Mouse (Mus musculus): Measurements from ENCODE around the gene E2f6. TPM values are rescaled to one million over a fixed set of nuclear protein-coding genes. Genes with fewer than 3 reads are reported as not detected.

E2f6 gene
- polyA plus RNA-seq, 1 experiment from 2014 or later: 15.8 TPM

DNA sequence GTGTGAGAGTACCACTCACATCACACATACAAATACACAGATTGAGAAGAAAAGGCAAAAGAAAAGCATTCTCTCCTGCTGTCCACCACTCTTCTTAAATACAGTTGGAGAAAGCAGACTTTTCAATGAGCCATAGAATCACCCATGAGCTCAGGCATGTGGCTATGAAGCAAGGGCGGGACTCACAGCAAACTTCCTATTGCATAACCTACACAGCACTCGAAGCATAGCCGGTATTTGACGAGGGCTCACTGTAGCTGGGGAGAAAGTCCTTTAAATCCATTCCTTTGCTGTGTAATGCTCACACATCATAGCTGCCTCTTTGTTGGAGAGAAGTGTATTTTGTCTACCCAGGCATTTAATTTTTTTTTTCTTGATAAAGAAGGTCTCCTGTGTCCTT, 64.5 kb downstream of the E2f6 start:
- H3K27me3 ChIP-seq: no peaks in the 10 kb centered on the region
- H3K27ac ChIP-seq (replicated peaks): no peak overlapping the region; the same call in 1 of the 2 replicates
- no peak overlapping the region for H3K9ac ChIP-seq
- peak; percentile 26; the same call in 1 of the 2 replicates for ATAC-seq (ENCODE audit: insufficient read depth)
- no peaks in the 10 kb centered on the region for H3K9me3 ChIP-seq (replicated peaks)
- H3K4me1 ChIP-seq (replicated peaks): peaks cover 46% of the 10 kb centered on the region
- no peaks in the 10 kb centered on the region for H3K36me3 ChIP-seq (replicated peaks)
- WGBS (ENCODE audit: insufficient replicate concordance): 6% methylated on average over 4 of the region's 4 CpGs
- peak overlapping the region; percentile 16; the same call in 1 of the 2 replicates for H3K4me2 ChIP-seq
- no peak overlapping the region for H3K4me3 ChIP-seq (replicated peaks)

DNA sequence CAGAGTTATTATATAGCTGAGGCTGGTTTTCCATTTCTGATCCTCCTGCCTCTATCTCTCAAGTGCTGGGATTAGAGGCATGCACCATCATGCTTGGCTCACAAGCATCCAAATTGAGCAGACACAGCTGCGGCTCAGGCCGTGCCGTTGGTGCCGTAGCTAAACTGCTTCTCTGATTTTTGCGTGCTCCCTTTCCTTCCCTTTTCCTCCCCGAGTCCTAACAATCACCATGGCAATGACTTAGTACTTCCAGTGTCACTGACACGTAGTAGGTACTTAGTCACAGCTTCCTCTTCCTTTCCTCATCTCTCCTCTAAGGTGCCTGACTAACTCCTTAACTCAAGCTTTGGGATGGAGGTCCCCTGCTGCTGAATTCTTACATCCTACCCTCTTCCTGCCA, 64.9 kb downstream of the E2f6 start:
- ATAC-seq (ENCODE audit: insufficient read depth): no peak
- H3K4me2 ChIP-seq: peak overlapping the region; percentile 16; the same call in 1 of the 2 replicates
- no peaks in the 10 kb centered on the region for H3K9me3 ChIP-seq (replicated peaks)
- no peaks in the 10 kb centered on the region for H3K27me3 ChIP-seq
- WGBS (ENCODE audit: insufficient replicate concordance): 19% methylated on average over 7 of the region's 7 CpGs
- peaks cover 42% of the 10 kb centered on the region for H3K4me1 ChIP-seq (replicated peaks)
- no peak overlapping the region for H3K9ac ChIP-seq
- H3K4me3 ChIP-seq (replicated peaks): no peak overlapping the region
- H3K27ac ChIP-seq (replicated peaks): no peak overlapping the region; the same call in 1 of the 2 replicates
- H3K36me3 ChIP-seq (replicated peaks): no peaks in the 10 kb centered on the region

DNA sequence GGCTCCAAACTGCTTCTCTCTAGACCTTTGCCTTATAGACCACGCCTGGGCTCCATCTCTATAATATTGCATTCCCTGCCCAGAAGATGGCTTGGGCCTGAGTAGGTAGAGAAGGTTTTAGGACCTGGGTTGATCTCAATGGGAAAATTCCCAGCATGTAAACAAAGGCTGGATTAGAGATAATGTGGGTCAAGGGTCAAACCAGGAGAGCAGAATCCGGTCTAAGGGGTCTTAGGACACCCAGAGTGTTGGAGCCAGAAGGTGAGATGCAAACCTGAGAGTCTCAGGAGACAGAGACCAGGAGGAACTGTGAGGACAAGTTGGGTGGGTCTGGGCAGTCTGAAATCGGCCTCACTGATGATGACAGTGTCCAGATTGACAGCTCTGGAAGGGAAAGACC, 65.9 kb downstream of the E2f6 start:
- Histone ChIP-seq H3K9ac (no peak overlapping the region), H3K4me2 (no peak overlapping the region), H3K4me3 (replicated peaks) (no peak overlapping the region), H3K4me1 (replicated peaks) (peaks cover 41% of the 10 kb centered on the region), H3K9me3 (replicated peaks) (no peaks in the 10 kb centered on the region), H3K27me3 (no peaks in the 10 kb centered on the region), H3K27ac (replicated peaks) (0 out of 2 replicates have a peak overlapping the region, but pooled peaks have one; percentile 38), H3K36me3 (replicated peaks) (no peaks in the 10 kb centered on the region)
- WGBS (ENCODE audit: insufficient replicate concordance): 30% methylated on average over 3 of the region's 3 CpGs
- no peak for ATAC-seq (ENCODE audit: insufficient read depth)

DNA sequence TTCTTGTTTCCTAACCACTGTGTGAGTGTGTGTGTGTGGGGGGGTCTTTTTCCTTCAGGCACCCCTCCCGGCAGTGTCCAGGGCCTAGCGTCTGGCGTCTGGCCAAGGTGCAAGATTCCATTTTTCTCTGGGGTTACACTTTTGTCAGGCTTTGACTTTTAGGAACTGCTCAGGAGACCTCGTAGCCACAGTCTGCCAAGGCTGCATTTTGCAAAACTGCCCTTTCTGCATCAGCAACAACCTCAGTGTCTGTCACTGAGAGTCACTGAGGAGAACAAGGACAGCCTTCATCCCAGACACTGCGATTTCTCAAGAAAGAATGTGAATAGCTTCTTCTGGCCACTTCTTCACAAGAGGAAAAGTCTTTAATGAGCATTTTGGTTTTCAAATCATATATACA, 66.4 kb downstream of the E2f6 start:
- ATAC-seq (ENCODE audit: insufficient read depth): no peak
- Histone ChIP-seq H3K4me2 (no peak overlapping the region), H3K36me3 (replicated peaks) (no peaks in the 10 kb centered on the region), H3K9ac (no peak overlapping the region), H3K4me1 (replicated peaks) (peaks cover 41% of the 10 kb centered on the region), H3K4me3 (replicated peaks) (no peak overlapping the region), H3K9me3 (replicated peaks) (no peaks in the 10 kb centered on the region), H3K27ac (replicated peaks) (0 out of 2 replicates have a peak overlapping the region, but pooled peaks have one; percentile 38), H3K27me3 (no peaks in the 10 kb centered on the region)
- WGBS (ENCODE audit: insufficient replicate concordance): 48% methylated on average over 5 of the region's 5 CpGs

DNA sequence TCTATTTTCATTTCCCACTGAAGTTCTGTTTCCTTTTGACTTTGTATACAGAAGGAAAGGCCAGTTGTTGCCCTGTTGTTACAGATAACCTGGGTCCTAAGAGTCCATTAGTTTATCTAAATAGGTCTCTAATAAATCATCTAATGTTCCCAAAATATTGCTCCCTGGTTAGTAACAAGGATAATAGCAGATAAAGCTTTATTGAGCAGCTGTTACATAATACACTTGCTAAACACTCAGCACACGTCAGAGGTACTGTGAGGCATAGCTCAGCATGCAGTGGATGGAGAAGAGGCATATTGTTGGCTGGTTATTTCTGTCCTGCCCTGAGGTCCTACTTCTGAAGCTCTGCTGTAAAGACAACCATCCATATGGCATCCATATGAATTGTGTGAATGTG, 66.9 kb downstream of the E2f6 start:
- no peak for ATAC-seq (ENCODE audit: insufficient read depth)
- Histone ChIP-seq H3K4me2 (no peak overlapping the region), H3K4me3 (replicated peaks) (no peak overlapping the region), H3K9me3 (replicated peaks) (no peaks in the 10 kb centered on the region), H3K9ac (no peak overlapping the region), H3K4me1 (replicated peaks) (peaks cover 41% of the 10 kb centered on the region), H3K36me3 (replicated peaks) (no peaks in the 10 kb centered on the region), H3K27ac (replicated peaks) (no peak overlapping the region), H3K27me3 (no peaks in the 10 kb centered on the region)
- WGBS (ENCODE audit: insufficient replicate concordance): 22% methylated on average over 1 of the region's 1 CpGs

DNA sequence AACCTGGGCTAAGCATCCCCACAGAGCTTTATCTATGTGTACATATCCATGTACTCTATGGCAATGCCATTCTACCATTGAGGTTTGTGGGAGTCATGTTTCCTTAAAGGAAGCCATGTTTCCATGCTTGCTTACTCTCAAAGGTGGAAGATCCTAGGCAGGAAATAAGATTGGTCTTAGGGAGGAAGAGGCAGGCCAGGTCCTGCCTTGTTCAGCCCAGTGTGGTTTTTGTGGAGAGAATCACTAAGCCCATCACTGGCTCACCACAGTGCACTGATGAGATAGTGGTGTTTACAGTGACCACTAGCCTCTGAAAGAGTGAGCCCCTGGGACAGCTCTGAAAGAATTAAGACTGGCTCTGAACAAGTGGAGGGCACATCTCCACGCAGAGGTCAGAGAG, 68.6 kb downstream of the E2f6 start:
- no peaks in the 10 kb centered on the region for H3K9me3 ChIP-seq (replicated peaks)
- no peak overlapping the region for H3K4me2 ChIP-seq
- H3K4me1 ChIP-seq (replicated peaks): peaks cover 33% of the 10 kb centered on the region
- 48% methylated on average over 1 of the region's 1 CpGs for WGBS (ENCODE audit: insufficient replicate concordance)
- no peaks in the 10 kb centered on the region for H3K27me3 ChIP-seq
- H3K36me3 ChIP-seq (replicated peaks): no peaks in the 10 kb centered on the region
- H3K27ac ChIP-seq (replicated peaks): no peak overlapping the region
- no peak for ATAC-seq (ENCODE audit: insufficient read depth)
- no peak overlapping the region for H3K4me3 ChIP-seq (replicated peaks)
- no peak overlapping the region for H3K9ac ChIP-seq

DNA sequence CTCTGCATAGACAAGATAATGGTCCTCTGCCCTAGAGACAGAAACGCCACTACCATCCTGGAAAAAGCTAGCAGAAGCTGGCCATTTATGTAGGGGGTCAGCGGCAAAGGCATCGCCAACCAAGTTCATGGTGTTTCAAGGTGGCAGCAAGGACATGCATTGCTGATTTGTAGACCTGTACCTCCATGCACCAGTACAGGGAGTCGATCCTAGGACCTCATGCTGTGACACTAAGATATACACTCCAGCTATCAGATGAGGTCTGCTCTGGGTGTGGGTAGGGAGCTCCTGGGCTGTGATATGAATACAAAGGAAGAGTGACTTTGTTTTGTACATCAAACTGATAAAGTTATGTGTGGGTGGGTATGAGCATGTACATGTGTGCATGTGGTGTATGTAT, 69.3 kb downstream of the E2f6 start:
- H3K9ac ChIP-seq: no peak overlapping the region
- H3K27me3 ChIP-seq: no peaks in the 10 kb centered on the region
- no peaks in the 10 kb centered on the region for H3K9me3 ChIP-seq (replicated peaks)
- no peak for ATAC-seq (ENCODE audit: insufficient read depth)
- H3K27ac ChIP-seq (replicated peaks): no peak overlapping the region
- H3K4me2 ChIP-seq: no peak overlapping the region
- 59% methylated on average over 4 of the region's 4 CpGs for WGBS (ENCODE audit: insufficient replicate concordance)
- H3K4me1 ChIP-seq (replicated peaks): peaks cover 26% of the 10 kb centered on the region
- H3K4me3 ChIP-seq (replicated peaks): no peak overlapping the region
- no peaks in the 10 kb centered on the region for H3K36me3 ChIP-seq (replicated peaks)

DNA sequence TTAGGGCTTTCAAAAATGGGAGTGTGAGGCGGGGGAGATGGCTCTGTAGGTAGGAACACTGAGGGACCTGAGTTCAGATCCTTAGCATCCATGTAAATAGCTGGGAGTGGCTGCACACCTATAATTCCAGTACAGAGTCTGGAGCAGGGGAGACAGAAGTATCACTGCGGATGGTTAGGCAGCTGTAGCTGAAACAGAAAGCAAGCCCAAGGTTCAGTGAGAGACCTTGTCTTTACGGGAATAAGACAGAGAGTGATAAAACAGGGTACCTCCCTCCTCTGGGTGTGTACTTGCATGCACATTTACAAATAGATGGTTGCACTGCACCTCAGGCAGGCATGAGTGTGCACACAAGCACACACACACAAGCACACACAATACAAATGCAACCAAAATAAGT, 71.7 kb downstream of the E2f6 start:
- H3K4me2 ChIP-seq: no peak overlapping the region
- no peaks in the 10 kb centered on the region for H3K36me3 ChIP-seq (replicated peaks)
- H3K4me1 ChIP-seq (replicated peaks): peaks cover 5% of the 10 kb centered on the region; the same call in 1 of the 2 replicates
- H3K27me3 ChIP-seq: no peaks in the 10 kb centered on the region
- H3K27ac ChIP-seq (replicated peaks): no peak overlapping the region
- 60% methylated on average over 3 of the region's 3 CpGs for WGBS (ENCODE audit: insufficient replicate concordance)
- H3K9me3 ChIP-seq (replicated peaks): no peaks in the 10 kb centered on the region
- H3K4me3 ChIP-seq (replicated peaks): no peak overlapping the region
- ATAC-seq (ENCODE audit: insufficient read depth): no peak
- no peak overlapping the region for H3K9ac ChIP-seq

DNA sequence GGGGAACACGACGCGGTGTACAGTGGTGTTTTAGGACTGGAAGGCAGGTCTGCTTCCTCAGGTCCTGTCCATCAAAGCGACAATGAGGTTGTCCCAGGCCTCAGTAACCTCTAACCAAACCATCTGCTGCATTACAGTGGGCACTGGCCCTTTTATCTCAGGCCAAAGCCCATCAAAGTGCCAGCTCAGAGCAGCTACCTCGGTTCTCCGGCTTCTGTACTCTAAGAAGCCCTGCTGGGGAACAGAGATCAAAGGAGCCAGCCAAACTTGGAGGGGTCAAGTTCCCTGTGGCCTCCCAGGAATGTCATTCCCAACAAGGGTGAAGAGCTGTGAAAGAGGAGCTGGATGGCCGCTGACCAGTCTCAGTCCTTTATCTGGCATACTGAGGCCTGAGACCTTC, 72.3 kb downstream of the E2f6 start:
- Histone ChIP-seq H3K9ac (no peak overlapping the region), H3K9me3 (replicated peaks) (no peaks in the 10 kb centered on the region), H3K4me2 (no peak overlapping the region), H3K27me3 (no peaks in the 10 kb centered on the region), H3K4me3 (replicated peaks) (no peak overlapping the region), H3K4me1 (replicated peaks) (no peaks in the 10 kb centered on the region), H3K27ac (replicated peaks) (no peak overlapping the region), H3K36me3 (replicated peaks) (no peaks in the 10 kb centered on the region)
- ATAC-seq (ENCODE audit: insufficient read depth): no peak
- 69% methylated on average over 7 of the region's 7 CpGs for WGBS (ENCODE audit: insufficient replicate concordance)

DNA sequence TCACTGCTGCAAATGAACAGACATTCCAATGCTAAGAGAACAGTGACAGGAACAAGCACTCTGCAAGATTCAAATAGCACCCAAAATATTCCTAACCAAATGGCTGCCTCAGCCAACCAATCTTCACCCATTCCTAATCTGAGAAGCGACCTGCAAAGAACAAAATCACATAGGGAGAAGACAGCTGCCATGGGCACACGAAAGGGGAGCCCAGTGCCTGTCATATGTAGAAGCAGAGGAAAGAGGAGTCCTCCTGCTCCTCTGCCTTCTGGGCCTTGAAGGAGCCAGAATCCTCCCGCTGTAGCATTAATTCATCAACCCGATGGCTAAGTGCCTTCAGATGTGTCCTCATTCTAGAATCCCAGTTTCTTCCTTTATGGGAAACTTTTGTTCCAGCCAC, 73.8 kb downstream of the E2f6 start:
- no peak overlapping the region for H3K4me2 ChIP-seq
- no peak overlapping the region for H3K27ac ChIP-seq (replicated peaks)
- H3K4me1 ChIP-seq (replicated peaks): no peaks in the 10 kb centered on the region
- no peak for ATAC-seq (ENCODE audit: insufficient read depth)
- no peaks in the 10 kb centered on the region for H3K27me3 ChIP-seq
- H3K36me3 ChIP-seq (replicated peaks): no peaks in the 10 kb centered on the region
- 67% methylated on average over 4 of the region's 4 CpGs for WGBS (ENCODE audit: insufficient replicate concordance)
- H3K9me3 ChIP-seq (replicated peaks): no peaks in the 10 kb centered on the region
- no peak overlapping the region for H3K9ac ChIP-seq
- H3K4me3 ChIP-seq (replicated peaks): no peak overlapping the region

DNA sequence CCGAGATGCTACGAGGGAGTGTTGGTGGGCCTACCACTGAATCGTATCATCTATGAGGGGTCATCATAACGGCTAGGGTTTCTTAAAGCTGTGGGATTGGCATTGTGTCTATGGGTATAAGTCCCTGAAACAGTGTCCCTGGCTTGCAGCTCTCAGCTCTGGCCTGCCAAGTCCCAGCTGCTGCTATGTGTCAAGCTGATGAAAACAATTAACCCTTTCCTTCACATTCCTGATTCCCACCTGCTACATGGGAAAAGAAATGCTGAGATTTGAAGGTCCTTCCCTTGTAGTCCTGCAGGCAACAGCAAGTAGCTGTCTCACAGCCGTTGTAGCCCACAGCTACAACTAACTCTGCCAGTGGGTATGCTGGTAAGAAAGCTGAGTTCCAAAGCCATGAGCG, 75.6 kb downstream of the E2f6 start:
- no peak for ATAC-seq (ENCODE audit: insufficient read depth)
- Histone ChIP-seq H3K9me3 (replicated peaks) (no peaks in the 10 kb centered on the region), H3K4me3 (replicated peaks) (no peak overlapping the region), H3K9ac (no peak overlapping the region), H3K4me1 (replicated peaks) (no peaks in the 10 kb centered on the region), H3K27ac (replicated peaks) (no peak overlapping the region), H3K4me2 (no peak overlapping the region), H3K36me3 (replicated peaks) (no peaks in the 10 kb centered on the region), H3K27me3 (no peaks in the 10 kb centered on the region)
- 66% methylated on average over 6 of the region's 6 CpGs for WGBS (ENCODE audit: insufficient replicate concordance)
